Mouse (Mus musculus) embryo, embryonic 11.5 days (tissue): ENCODE measurements at regions not wholly inside any gene's neighbourhood (a gene's known extent, or its start where the extent isn't known, plus 50 kb on each side); places are given as distances from the start of the nearest gene placed in this dataset.

Source experiments
- DNase-seq: peaks from one replicate; pipeline ENCODE4 v3.0.0-alpha.2; 2012; ENCODE audit warnings: low read depth, low spot score

GRCm38 (mm10) chr7:77988177-77988576, 749.6 kb downstream of the Ntrk3 start:
- no peak for DNase-seq

DNA sequence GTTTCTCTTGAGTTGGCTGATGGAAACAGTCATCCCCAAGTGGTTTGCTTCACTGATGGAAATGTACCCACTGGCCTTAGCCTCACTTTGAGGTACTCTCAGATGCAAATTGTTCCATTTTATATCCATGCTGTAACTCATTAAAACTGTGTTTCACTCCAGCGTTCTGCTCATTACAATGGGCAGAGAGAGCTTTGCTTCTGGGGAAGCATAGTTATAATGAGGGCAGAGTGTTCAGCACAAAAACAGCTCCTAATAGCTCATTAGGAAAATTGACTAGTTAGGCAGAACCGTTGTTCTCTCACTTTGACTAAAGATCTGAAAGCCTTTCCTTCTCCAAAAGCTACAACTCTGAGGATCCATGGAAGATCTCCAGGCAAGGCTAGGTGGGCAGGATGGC, 771.2 kb downstream of the Ntrk3 start:
- DNase-seq: no peak

DNA sequence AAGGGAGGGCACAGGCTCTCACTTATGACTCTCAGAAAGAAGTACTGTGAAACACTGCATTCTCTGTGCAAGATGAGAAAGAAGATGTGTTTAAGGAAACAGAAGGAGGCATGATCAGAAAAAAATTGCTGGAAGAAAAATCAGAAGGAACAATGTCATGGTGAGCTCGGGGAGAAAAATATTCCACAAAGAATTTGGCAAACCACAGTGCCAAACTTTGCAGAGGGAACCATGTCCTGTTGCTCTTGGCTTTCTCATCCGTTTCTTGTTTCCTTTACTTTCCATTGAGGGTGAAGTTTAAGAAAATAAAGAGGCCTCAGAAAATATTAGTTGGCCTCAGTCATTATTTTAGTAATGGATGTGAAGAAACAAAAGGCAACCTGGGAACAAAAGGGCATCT, 804.4 kb downstream of the Ntrk3 start:
- no peak for DNase-seq

DNA sequence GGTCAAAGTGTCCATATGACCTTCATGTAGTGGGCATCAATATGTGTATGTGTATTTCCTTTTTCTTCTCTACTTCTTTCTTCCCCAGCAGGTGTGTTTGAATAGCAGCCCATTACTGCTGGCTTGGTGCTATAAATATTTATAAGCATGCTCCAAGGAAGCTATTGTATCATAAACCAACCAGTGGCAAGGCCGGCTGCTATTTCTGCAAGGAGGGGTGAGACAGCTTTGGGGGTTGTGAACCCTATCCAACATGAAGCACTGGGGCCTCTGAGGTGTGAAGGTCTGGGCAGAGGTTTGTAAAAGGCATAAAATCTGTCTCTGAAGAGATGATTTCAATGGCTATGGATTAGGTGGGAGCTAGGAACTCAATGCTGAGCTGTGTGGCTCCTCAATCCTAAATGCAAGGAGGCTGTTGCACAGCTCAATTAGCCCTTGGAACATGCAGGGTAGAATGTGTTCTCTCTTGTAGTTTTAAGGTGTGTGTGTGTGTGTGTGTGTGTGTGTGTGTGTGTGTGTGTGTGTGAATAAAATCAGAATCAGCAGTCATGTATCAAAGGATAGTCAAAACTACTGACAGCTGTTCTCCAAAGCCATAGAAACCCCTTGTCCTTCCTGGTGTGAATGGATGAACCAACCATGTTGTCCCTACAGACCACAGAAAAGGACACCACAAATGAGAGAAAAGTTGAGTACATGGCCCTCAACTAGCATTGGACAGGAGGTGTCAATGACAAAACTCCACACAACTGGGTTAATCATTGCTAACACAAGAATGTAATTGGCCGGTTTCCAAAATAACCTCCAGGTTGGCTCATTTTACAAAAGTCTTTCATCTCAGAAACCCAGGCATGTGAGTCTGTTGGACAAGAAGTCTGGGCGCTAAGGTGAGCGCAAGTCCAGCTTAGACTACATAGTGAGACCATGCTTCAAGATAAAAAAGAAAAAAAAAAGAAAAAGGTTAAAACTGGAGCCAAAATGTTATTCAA, 809.0 kb downstream of the Ntrk3 start:
- no peak for DNase-seq

DNA sequence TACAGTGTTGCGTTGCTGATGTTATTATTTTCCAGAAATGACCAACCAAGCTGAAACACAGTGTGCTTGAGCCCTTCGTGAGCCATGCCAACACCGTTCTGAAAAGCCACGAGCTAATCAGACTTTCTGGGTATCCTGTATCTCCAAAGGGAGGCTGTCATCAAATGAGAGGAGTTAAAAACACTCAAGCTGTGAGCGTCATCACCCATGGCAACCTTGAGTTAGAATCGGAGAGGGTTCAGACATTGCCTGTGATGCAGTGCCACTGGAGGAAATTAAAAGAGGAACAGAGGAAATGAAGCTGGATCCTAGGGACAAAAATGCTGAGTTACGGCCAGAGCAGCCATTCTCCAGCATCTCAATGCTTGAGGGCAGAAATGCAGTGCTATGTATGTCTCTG, 838.6 kb downstream of the Ntrk3 start:
- no peak for DNase-seq

DNA sequence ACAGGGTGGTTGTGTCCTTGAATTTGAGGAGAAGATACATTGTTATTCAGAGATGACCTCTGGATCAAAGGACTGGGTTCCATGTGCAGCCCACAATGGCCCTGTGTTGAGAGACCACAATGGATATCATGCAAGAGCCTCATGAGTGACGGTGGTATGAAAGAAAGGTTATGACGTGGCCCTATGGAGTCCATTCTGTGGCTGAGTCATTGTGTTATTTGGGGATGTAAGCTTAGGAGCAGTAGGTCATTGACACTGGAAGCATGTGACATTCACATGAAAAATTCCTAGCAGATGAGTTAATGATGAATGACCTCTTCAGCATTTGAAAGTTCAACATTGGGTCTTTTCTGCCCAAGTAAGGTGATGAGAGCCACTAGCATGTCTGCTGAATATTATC, 849.3 kb downstream of the Ntrk3 start:
- DNase-seq: no peak

DNA sequence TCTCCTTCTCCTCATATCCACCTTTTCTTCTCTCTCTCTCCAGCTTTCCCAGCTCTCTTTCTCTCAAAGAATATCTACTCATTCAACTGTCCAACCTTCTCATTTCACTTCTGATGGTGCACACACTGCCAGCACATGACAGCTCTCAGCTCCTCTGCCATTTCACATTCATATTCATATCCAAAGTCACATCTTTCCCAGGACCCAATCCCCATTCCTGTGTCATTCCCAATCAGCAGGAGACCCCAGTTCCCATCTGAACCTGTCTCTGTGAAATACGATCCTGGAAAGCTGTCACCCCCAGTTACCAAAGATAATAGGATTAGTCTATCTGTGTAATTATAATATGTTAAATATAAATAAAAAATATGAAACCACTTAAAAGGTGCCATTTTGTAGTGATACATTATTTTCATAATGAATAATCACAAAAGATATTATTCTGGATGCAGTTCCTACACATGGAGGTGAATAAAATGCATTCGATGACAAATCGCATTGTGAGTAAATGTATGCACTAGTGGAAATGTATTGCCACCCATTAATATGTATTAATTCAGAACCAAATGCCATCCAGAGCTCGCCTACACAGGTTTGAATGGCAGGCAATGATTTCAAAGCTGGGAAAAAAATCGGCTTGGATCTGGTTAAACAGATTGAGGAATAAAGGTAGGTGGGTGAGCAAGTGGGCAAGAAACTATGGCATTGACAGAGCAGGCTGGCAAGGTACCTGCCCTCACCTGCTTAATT, 855.0 kb downstream of the Ntrk3 start:
- DNase-seq: no peak

DNA sequence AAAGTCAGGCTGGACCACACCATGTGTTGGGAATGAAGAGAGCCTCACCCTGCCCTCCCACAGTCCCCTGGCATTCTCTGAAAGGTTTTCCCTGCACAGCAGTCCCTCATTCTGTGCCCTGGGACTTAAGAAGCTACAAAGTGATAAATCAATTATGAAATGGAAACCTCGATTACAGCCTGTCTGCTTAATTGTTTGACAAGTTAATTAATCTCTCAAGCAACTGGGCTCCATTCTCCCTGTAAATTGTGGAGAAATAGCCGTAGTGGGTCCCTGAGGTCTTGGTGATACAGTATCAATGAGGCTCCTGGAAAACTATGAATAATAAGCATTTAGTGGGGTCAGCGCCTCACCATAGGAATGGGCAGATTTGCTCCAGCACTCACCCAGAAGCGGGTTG, 870.3 kb downstream of the Ntrk3 start:
- no peak for DNase-seq

- DNase-seq: no peak
These were observed 876.0 kb downstream of the Ntrk3 start for GRCm38 (mm10) chr7:77861841-77862240.

- no peak for DNase-seq
These were observed 879.4 kb downstream of the Ntrk3 start for GRCm38 (mm10) chr7:77858436-77858835.

GRCm38 (mm10) chr7:77857979-77858378, 879.8 kb downstream of the Ntrk3 start:
- no peak for DNase-seq

DNA sequence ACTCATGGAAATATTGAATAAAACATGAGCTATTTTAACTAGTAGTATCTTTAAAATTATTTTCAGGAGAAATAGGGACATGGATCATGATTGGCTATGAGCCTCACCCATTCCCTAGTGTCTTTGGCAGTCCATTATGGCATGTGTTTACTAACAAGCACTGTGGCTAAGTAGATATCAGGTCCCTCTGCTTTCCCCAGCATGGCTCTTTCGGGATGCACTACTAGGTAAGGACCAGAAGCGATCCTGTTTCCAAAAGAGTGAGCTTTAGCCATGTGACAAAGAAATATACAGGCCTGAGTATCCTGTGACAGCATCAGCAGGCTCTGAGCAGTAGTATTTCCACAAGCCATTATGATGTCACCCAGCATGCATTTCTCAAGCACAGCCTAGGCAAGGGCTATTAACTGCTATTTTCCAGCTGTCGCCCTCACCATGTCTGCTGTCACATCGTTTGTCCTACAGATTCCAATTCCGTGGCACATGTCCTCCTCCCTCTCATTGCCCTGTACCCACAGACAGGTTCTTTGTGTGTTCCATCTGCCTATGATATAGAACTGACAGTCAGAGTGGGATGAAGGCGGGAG, 882.1 kb downstream of the Ntrk3 start:
- no peak for DNase-seq

GRCm38 (mm10) chr7:77855077-77855476, 882.7 kb downstream of the Ntrk3 start:
- DNase-seq: no peak

DNA sequence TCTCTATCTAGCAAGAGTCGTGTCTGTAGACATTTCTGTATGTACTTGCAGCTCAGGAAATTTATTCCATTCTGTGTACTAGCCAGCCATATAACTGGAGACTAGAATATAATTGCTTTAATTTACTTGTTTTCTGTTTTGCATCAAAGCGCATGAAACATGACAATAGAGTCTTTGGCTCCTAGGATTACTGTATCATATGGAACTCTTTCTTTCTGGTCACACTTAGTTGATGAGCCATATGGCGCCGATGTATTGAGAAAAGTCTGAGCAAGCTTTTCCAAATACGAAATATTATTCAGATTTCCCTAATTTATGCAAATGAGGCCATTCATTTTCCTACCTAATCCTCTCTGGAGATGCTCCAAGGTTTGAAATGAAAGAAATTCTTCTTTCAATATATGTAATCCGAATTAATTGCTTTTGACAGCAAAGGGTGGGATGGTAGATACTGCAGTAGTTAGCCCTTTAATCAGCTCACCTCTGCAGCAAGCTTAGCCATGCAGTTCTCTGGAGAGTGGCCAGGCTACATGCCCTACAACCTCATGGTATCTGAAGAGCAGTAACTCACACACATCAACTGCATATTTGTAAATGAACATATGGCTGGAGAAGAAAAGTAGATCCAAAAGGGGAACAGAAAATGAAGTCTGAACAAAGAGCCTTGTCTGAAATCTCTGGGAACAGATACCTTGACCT, 913.4 kb downstream of the Ntrk3 start:
- DNase-seq: no peak

- DNase-seq: peak; percentile 9
These were observed 925.5 kb downstream of the Ntrk3 start for GRCm38 (mm10) chr7:77812052-77812903.

DNA sequence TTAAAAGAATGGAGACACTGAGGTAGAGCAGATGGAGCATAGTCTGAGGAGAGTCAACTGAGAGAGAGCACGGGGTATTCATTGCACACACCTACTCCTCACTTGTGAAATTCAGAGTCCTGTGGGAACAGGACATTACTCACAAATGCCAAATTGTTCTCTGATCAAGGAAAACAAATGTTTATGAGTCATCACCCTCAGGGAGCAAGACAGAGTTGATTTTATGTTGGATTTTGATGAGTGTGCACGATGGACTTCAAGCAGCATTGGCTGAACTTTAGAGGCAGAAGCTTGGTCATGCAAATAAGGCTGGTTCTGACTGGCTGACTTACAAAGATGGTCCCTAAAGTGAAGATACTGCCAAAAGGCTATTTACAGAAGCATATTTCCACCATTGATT, 951.0 kb downstream of the Ntrk3 start:
- DNase-seq: no peak

GRCm38 (mm10) chr7:77771711-77772449, 965.9 kb downstream of the Ntrk3 start:
- no peak for DNase-seq

DNA sequence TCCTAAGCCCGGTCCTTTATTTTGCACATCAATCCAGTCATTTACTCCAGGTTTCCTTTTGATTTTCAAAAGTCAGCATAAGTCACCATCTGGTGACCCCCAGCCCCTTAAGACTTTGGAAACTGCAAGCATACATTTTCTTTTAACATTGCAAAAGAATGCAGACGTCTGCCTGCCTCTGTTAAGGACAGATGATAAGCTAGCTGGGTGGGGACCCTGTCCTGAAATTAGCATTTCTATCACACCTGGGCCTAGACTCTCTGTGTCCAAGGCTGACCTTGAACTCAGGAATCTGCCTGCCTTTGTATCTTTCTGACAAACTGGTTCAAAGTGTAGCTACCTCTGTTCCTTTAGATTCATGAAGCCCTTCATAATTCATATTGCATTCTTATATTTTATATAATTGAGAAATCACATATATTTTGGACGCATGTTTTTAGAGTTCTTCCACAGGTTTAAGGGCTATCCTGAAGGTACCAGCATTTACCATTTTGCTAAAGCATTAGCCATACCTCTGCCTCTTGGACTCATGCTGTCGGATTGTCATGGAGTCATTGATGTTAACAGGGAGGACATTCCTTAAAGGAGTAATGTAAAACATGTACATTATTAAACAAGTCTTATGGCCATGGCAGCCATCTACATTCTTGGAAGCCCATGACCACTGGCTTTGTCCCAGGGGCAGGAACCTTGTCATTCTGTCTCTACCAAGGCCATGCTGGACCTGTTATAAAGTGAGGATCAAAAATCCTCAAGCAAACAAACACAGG, 998.6 kb downstream of the Ntrk3 start:
- DNase-seq: no peak
